Mouse (Mus musculus): ENCODE measurements at regions not wholly inside any gene's neighbourhood (a gene's known extent, or its start where the extent isn't known, plus 50 kb on each side); places are given as distances from the start of the nearest gene placed in this dataset.

DNA sequence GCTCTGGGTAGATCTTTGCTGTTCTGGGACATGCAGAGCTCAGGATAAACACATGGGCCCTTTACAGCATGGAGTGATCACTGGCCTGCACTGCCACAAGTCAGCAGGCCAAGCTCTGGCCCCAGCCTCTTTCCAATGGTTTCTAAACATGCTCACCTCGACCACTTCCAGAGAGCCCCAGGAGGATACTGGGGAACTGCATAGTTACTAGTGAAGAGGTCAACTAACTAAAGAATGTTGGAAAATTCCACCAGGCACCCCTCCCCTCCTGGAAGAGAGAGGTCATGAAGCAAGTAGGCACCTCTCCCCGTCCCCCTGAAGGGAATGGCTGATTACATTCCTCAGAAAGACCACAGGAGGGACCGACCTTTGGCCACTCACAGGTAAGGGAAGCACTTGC, 98.7 kb downstream of the Elovl4 start:
- H3K36me3 ChIP-seq (ENCODE audit: control insufficient read depth in 1 of 2, insufficient read depth in 2 of 2, low read length in 2 of 2): no peaks in the 10 kb centered on the region

DNA sequence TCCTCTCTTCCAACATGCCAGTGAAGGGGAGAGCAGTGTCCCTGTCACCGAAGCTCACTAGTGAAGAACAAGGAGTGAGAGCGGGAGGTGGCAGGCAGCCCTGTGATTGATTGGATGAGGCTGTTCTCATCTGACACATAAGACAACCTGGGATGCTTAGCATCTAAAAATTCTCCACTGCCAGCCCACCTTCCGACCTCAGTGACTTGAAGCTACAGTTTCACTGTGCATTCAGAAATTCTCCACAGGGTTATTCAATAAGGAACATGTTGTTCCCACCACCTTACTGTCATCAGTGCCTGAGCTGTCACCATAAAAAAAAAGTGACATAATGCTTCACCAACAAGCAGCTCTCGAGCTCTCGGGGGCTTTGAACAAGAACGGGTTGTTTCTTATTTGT, 100.0 kb downstream of the Elovl4 start:
- Histone ChIP-seq H3K27ac (ENCODE audit: control insufficient read depth, low read depth, low read length) (no peak overlapping the region), H3K36me3 (ENCODE audit: control insufficient read depth in 1 of 2, insufficient read depth in 2 of 2, low read length in 2 of 2) (no peaks in the 10 kb centered on the region), H3K9me3 (replicated peaks; ENCODE audit: insufficient read depth, low read length) (no peaks in the 10 kb centered on the region), H3K4me3 (ENCODE audit: control insufficient read depth in 1 of 2, insufficient read depth in 1 of 2, low read depth in 2 of 2, low read length in 2 of 2) (no peak overlapping the region), H3K4me1 (ENCODE audit: control insufficient read depth in 1 of 2, insufficient read depth in 2 of 2, low read length in 2 of 2) (no peaks in the 10 kb centered on the region), H3K27me3 (ENCODE audit: control insufficient read depth in 1 of 2, insufficient read depth in 2 of 2, low read length in 2 of 2) (no peaks in the 10 kb centered on the region), H3K9ac (ENCODE audit: control insufficient read depth, low read depth, low read length, poor library complexity, severe bottlenecking) (no peak overlapping the region), H3K79me2 (ENCODE audit: control insufficient read depth, insufficient read depth, low read length, poor library complexity) (no peaks in the 10 kb centered on the region)
- TF ChIP-seq KAT2A (conservative IDR thresholded peaks at IDR 0.05; ENCODE audit: low read depth, low read length) (no peak), CTCF (IDR thresholded peaks at IDR 0.05 in 2 of 3, conservative IDR thresholded peaks at IDR 0.05 in 1 of 3; ENCODE audit: control insufficient read depth in 1 of 3, insufficient read depth in 1 of 3, low read depth in 2 of 3, low read length in 3 of 3, poor library complexity in 1 of 3, severe bottlenecking in 1 of 3) (no peak), ZC3H11A (IDR thresholded peaks at IDR 0.05; ENCODE audit: low read depth, low read length) (no peak), SMC3 (IDR thresholded peaks at IDR 0.05; ENCODE audit: low read depth, low read length) (no peak), TAL1 (IDR thresholded peaks at IDR 0.05; ENCODE audit: low read length) (no peak), JUND (IDR thresholded peaks at IDR 0.05; ENCODE audit: low read depth, low read length) (no peak), NELFE (IDR thresholded peaks at IDR 0.05; ENCODE audit: low read depth, low read length) (no peak), USF1 (IDR thresholded peaks at IDR 0.05; ENCODE audit: low read depth, low read length) (no peak), SIN3A (IDR thresholded peaks at IDR 0.05; ENCODE audit: low read length) (no peak), POLR2A (IDR thresholded peaks at IDR 0.05; ENCODE audit: control insufficient read depth in 1 of 2, insufficient read depth in 1 of 2, low read depth in 1 of 2, low read length in 2 of 2, poor library complexity in 1 of 2) (no peak), UBTF (IDR thresholded peaks at IDR 0.05; ENCODE audit: borderline replicate concordance, insufficient read depth, low read depth, low read length) (no peak), ELF1 (IDR thresholded peaks at IDR 0.05; ENCODE audit: low read depth, low read length) (no peak), EP300 (IDR thresholded peaks at IDR 0.05; ENCODE audit: low read depth in 1 of 2, low read length in 2 of 2) (no peak), USF2 (IDR thresholded peaks at IDR 0.05; ENCODE audit: borderline replicate concordance in 1 of 2, insufficient read depth in 1 of 2, low read depth in 1 of 2, low read length in 2 of 2) (no peak), MAFK (IDR thresholded peaks at IDR 0.05; ENCODE audit: borderline replicate concordance, low read depth, low read length) (no peak), POLR2AphosphoS2 (IDR thresholded peaks at IDR 0.05; ENCODE audit: low read length) (no peak), GABPA (IDR thresholded peaks at IDR 0.05; ENCODE audit: low read depth, low read length) (no peak), MXI1 (IDR thresholded peaks at IDR 0.05; ENCODE audit: low read depth, low read length) (no peak)
- DNase-seq (ENCODE audit: low read depth, low spot score): no peak

More for the DNA sequence above, 98.7 kb downstream of the Elovl4 start:
- Histone ChIP-seq H3K79me2 (ENCODE audit: control insufficient read depth, insufficient read depth, low read length, poor library complexity) (no peaks in the 10 kb centered on the region), H3K27me3 (ENCODE audit: control insufficient read depth in 1 of 2, insufficient read depth in 2 of 2, low read length in 2 of 2) (no peaks in the 10 kb centered on the region), H3K27ac (ENCODE audit: control insufficient read depth, low read depth, low read length) (no peak overlapping the region), H3K4me3 (ENCODE audit: control insufficient read depth in 1 of 2, insufficient read depth in 1 of 2, low read depth in 2 of 2, low read length in 2 of 2) (no peak overlapping the region), H3K9ac (ENCODE audit: control insufficient read depth, low read depth, low read length, poor library complexity, severe bottlenecking) (no peak overlapping the region), H3K4me1 (ENCODE audit: control insufficient read depth in 1 of 2, insufficient read depth in 2 of 2, low read length in 2 of 2) (no peaks in the 10 kb centered on the region), H3K9me3 (replicated peaks; ENCODE audit: insufficient read depth, low read length) (no peaks in the 10 kb centered on the region)
- TF ChIP-seq CHD2 (IDR thresholded peaks at IDR 0.05; ENCODE audit: low read length): no peak
- no peak for TF ChIP-seq USF2 (IDR thresholded peaks at IDR 0.05; ENCODE audit: borderline replicate concordance in 1 of 2, insufficient read depth in 1 of 2, low read depth in 1 of 2, low read length in 2 of 2)
- no peak for TF ChIP-seq TCF12 (IDR thresholded peaks at IDR 0.05; ENCODE audit: low read depth, low read length)
- no peak for TF ChIP-seq SIN3A (IDR thresholded peaks at IDR 0.05; ENCODE audit: low read length)
- no peak for TF ChIP-seq CHD1 (IDR thresholded peaks at IDR 0.05; ENCODE audit: low read depth, low read length)
- TF ChIP-seq ETS1 (IDR thresholded peaks at IDR 0.05; ENCODE audit: low read depth, low read length): no peak
- no peak for TF ChIP-seq MYB (IDR thresholded peaks at IDR 0.05; ENCODE audit: low read depth, low read length)
- TF ChIP-seq MAFK (IDR thresholded peaks at IDR 0.05; ENCODE audit: borderline replicate concordance, low read depth, low read length): no peak
- no peak for TF ChIP-seq RCOR1 (IDR thresholded peaks at IDR 0.05; ENCODE audit: low read depth, low read length)
- TF ChIP-seq GATA1 (IDR thresholded peaks at IDR 0.05; ENCODE audit: low read depth, low read length): no peak
- TF ChIP-seq RAD21 (IDR thresholded peaks at IDR 0.05; ENCODE audit: low read depth, low read length): no peak
- no peak for TF ChIP-seq MYC (IDR thresholded peaks at IDR 0.05; ENCODE audit: low read depth, low read length)
- TF ChIP-seq CTCF (IDR thresholded peaks at IDR 0.05 in 2 of 3, conservative IDR thresholded peaks at IDR 0.05 in 1 of 3; ENCODE audit: control insufficient read depth in 1 of 3, insufficient read depth in 1 of 3, low read depth in 2 of 3, low read length in 3 of 3, poor library complexity in 1 of 3, severe bottlenecking in 1 of 3): no peak
- no peak for TF ChIP-seq JUND (IDR thresholded peaks at IDR 0.05; ENCODE audit: low read depth, low read length)
- no peak for TF ChIP-seq POLR2AphosphoS5 (IDR thresholded peaks at IDR 0.05; ENCODE audit: borderline replicate concordance, low read depth, low read length)
- TF ChIP-seq BHLHE40 (IDR thresholded peaks at IDR 0.05; ENCODE audit: borderline replicate concordance, low read depth, low read length): no peak
- no peak for TF ChIP-seq POLR2AphosphoS2 (IDR thresholded peaks at IDR 0.05; ENCODE audit: low read length)
- no peak for TF ChIP-seq GABPA (IDR thresholded peaks at IDR 0.05; ENCODE audit: low read depth, low read length)
- no peak for TF ChIP-seq ELF1 (IDR thresholded peaks at IDR 0.05; ENCODE audit: low read depth, low read length)
- TF ChIP-seq ZNF384 (IDR thresholded peaks at IDR 0.05; ENCODE audit: low read depth, low read length): no peak
- no peak for DNase-seq (ENCODE audit: low read depth, low spot score)

Measured in MEL (cell line).